Mouse (Mus musculus) heart, embryonic 16.5 days (tissue): ENCODE results near the gene Kat5. TPM values are rescaled to one million over a fixed set of nuclear protein-coding genes. Genes with fewer than 3 reads are reported as not detected.
A peak's percentile ranks its signal among the peaks of the same experiment; 100 is the strongest.

Experiments
- ATAC-seq: fragments of 200-750 bp; cut with Nextera tagmentation; replicated peaks from 2 replicates; pipeline ENCODE4 v1.8.0; 2017; ENCODE audit warnings: moderate number of reproducible peaks; ENCODE audit not compliant: insufficient read depth, low FRiP score; ENCODE audit errors: extremely low read depth
- H3K27ac ChIP-seq: fragments of 300-500 bp; sonication (generic); 2 replicates; pipeline ENCODE4 v1.5.1; 2014; ENCODE audit warnings: mild to moderate bottlenecking, low read length, control low read depth, moderate library complexity
- H3K27me3 ChIP-seq: fragments of 300-500 bp; sonication (generic); 2 replicates; pipeline ENCODE4 v1.6.1; 2014; ENCODE audit warnings: low read length, mixed read lengths; ENCODE audit not compliant: control insufficient read depth, insufficient read depth
- H3K36me3 ChIP-seq: fragments of 300-500 bp; sonication (generic); 2 replicates; pipeline ENCODE4 v1.6.1; 2014; ENCODE audit not compliant: control insufficient read depth, insufficient read depth
- H3K4me1 ChIP-seq: fragments of 300-500 bp; sonication (generic); 2 replicates; pipeline ENCODE4 v1.6.1; 2014; ENCODE audit warnings: low read length, mixed read lengths; ENCODE audit not compliant: control insufficient read depth, insufficient read depth
- H3K4me2 ChIP-seq: fragments of 300-500 bp; sonication (generic); 2 replicates; pipeline ENCODE4 v1.6.1; 2014; ENCODE audit warnings: low read depth, mild to moderate bottlenecking, control low read depth, low read length
- H3K4me3 ChIP-seq: fragments of 300-500 bp; sonication (generic); 2 replicates; pipeline ENCODE4 v1.5.1; 2014; ENCODE audit warnings: mild to moderate bottlenecking, control low read depth, low read length
- H3K9ac ChIP-seq: fragments of 300-500 bp; sonication (generic); 2 replicates; pipeline ENCODE4 v1.6.1; 2014; ENCODE audit warnings: low read length, control low read depth
- H3K9me3 ChIP-seq: fragments of 300-500 bp; sonication (generic); replicated peaks from 2 replicates; pipeline ENCODE4 v1.6.1; 2016; ENCODE audit warnings: low read length; ENCODE audit not compliant: control insufficient read depth
- WGBS: fragments of 180-500 bp; shearing (Covaris S2); extraction: QIAGEN DNeasy Blood & Tissue Kit; methylation state at CpG from one replicate; pipeline ENCODE4 v1.1.7; 2014; 5-methylcytosine and 5-hydroxymethylcytosine counted together
- polyA plus RNA-seq: library from polyadenylated mRNA; unstranded; fragments of >200 nt; fragmentation: Nextera tagmentation; extraction: Ambion mirVana; gene quantifications from 2 replicates; pipeline ENCODE4 v1.2.1, GENCODE M21; 2015

Kat5 gene
- polyA plus RNA-seq, 1 experiment from 2014 or later, result 30.3 TPM

GRCm38 (mm10) chr19:5569521-5569920 is 40.5 kb downstream of the Kat5 start:
- Histone ChIP-seq H3K27ac (no peak overlapping the region), H3K9me3 (no peaks in the 10 kb centered on the region), H3K36me3 (peaks cover 9% of the 10 kb centered on the region), H3K4me2 (no peak overlapping the region), H3K4me1 (peaks cover 5% of the 10 kb centered on the region), H3K9ac (no peak overlapping the region), H3K4me3 (no peak overlapping the region), H3K27me3 (peaks cover 5% of the 10 kb centered on the region; the same call in 1 of the 2 replicates)
- 87% methylated on average over 10 of the region's 10 CpGs for WGBS
- ATAC-seq, result no peak

GRCm38 (mm10) chr19:5568470-5569140 is 41.4 kb downstream of the Kat5 start:
- ATAC-seq, result no peak; the same call in 1 of the 2 replicates
- H3K4me3 ChIP-seq, result peak overlapping the region; percentile 65
- peaks cover 14% of the 10 kb centered on the region for H3K27me3 ChIP-seq
- H3K9me3 ChIP-seq, result no peaks in the 10 kb centered on the region
- peaks cover 5% of the 10 kb centered on the region for H3K4me1 ChIP-seq
- H3K4me2 ChIP-seq, result peak overlapping the region; percentile 96
- WGBS, result 6% methylated on average over 27 of the region's 27 CpGs
- H3K27ac ChIP-seq, result peak overlapping the region; percentile 92
- H3K36me3 ChIP-seq, result peaks cover 9% of the 10 kb centered on the region
- peak overlapping the region; percentile 81 for H3K9ac ChIP-seq

GRCm38 (mm10) chr19:5567534-5568469 is 42.2 kb downstream of the Kat5 start, which contains the start of gene Ap5b1:
Ap5b1 (plus strand) TSS chr19:5568025.
- Histone ChIP-seq H3K4me2 (peak within 1 kb of the TSS; percentile 96), H3K36me3 (peaks cover 9% of the 10 kb centered on the region), H3K9me3 (no peaks in the 10 kb centered on the region), H3K27ac (peak within 1 kb of the TSS; percentile 92), H3K9ac (peak within 1 kb of the TSS; percentile 81), H3K27me3 (peaks cover 21% of the 10 kb centered on the region), H3K4me3 (peak within 1 kb of the TSS; percentile 65), H3K4me1 (peaks cover 5% of the 10 kb centered on the region)
- under 1% methylated on average over 99 of the region's 102 CpGs for WGBS
- peak; percentile 89 for ATAC-seq

- peak overlapping the region; percentile 92 for H3K27ac ChIP-seq
- peaks cover 5% of the 10 kb centered on the region for H3K4me1 ChIP-seq
- H3K36me3 ChIP-seq, result peaks cover 9% of the 10 kb centered on the region
- H3K9ac ChIP-seq, result peak overlapping the region; percentile 81
- peak overlapping the region; percentile 96 for H3K4me2 ChIP-seq
- H3K4me3 ChIP-seq, result peak overlapping the region; percentile 65
- WGBS, result 3% methylated on average over 26 of the region's 26 CpGs
- peaks cover 27% of the 10 kb centered on the region for H3K27me3 ChIP-seq
- peak; percentile 31 for ATAC-seq
- no peaks in the 10 kb centered on the region for H3K9me3 ChIP-seq
Measured at GRCm38 (mm10) chr19:5567180-5567533, 42.9 kb downstream of the Kat5 start.

GRCm38 (mm10) chr19:5566316-5566715 is 43.7 kb downstream of the Kat5 start:
- peaks cover 9% of the 10 kb centered on the region for H3K36me3 ChIP-seq
- no peak overlapping the region for H3K4me2 ChIP-seq
- H3K27ac ChIP-seq, result no peak overlapping the region
- H3K9ac ChIP-seq, result no peak overlapping the region
- H3K4me1 ChIP-seq, result peaks cover 5% of the 10 kb centered on the region
- ATAC-seq, result no peak
- 62% methylated on average over 5 of the region's 5 CpGs for WGBS
- no peaks in the 10 kb centered on the region for H3K9me3 ChIP-seq
- no peak overlapping the region for H3K4me3 ChIP-seq
- H3K27me3 ChIP-seq, result peaks cover 35% of the 10 kb centered on the region

- no peak overlapping the region for H3K27ac ChIP-seq
- peaks cover 67% of the 10 kb centered on the region for H3K27me3 ChIP-seq
- H3K9ac ChIP-seq, result no peak overlapping the region
- H3K4me2 ChIP-seq, result no peak overlapping the region
- H3K4me3 ChIP-seq, result no peak overlapping the region
- no peaks in the 10 kb centered on the region for H3K9me3 ChIP-seq
- H3K36me3 ChIP-seq, result no peaks in the 10 kb centered on the region
- 86% methylated on average over 10 of the region's 10 CpGs for WGBS
- no peak for ATAC-seq
- peaks cover 9% of the 10 kb centered on the region for H3K4me1 ChIP-seq
Measured at GRCm38 (mm10) chr19:5562776-5563175, 47.3 kb downstream of the Kat5 start.

- 62% methylated on average over 3 of the region's 3 CpGs for WGBS
Measured at GRCm38 (mm10) chr19:5561886-5562285, 48.2 kb downstream of the Kat5 start.

GRCm38 (mm10) chr19:5561252-5561790 is 48.7 kb downstream of the Kat5 start:
- Histone ChIP-seq H3K4me3 (peak overlapping the region; percentile 38), H3K4me1 (peaks cover 9% of the 10 kb centered on the region), H3K4me2 (peak overlapping the region; percentile 57), H3K9me3 (no peaks in the 10 kb centered on the region), H3K36me3 (no peaks in the 10 kb centered on the region), H3K9ac (no peak overlapping the region), H3K27me3 (peaks cover 79% of the 10 kb centered on the region), H3K27ac (no peak overlapping the region)
- no peak for ATAC-seq
- WGBS, result 21% methylated on average over 10 of the region's 10 CpGs

More at GRCm38 (mm10) chr19:5561886-5562285, 48.2 kb downstream of the Kat5 start:
- H3K9ac ChIP-seq, result no peak overlapping the region
- H3K4me1 ChIP-seq, result peaks cover 9% of the 10 kb centered on the region
- peaks cover 75% of the 10 kb centered on the region for H3K27me3 ChIP-seq
- H3K36me3 ChIP-seq, result no peaks in the 10 kb centered on the region
- no peak overlapping the region for H3K4me3 ChIP-seq
- no peak overlapping the region for H3K4me2 ChIP-seq
- no peak for ATAC-seq
- no peaks in the 10 kb centered on the region for H3K9me3 ChIP-seq
- H3K27ac ChIP-seq, result no peak overlapping the region
